Mouse (Mus musculus) cortical plate, adult 2 months (tissue): ENCODE data around the gene Camsap1. TPM values are rescaled to one million over a fixed set of nuclear protein-coding genes. Genes with fewer than 3 reads are reported as not detected.

Experiments used
- H3K27ac ChIP-seq: fragments of 200-500 bp; 2 replicates; pipeline ENCODE4 v1.5.1; 2012; ENCODE audit warnings: low read length, control low read depth, inconsistent platforms; ENCODE audit not compliant: insufficient read depth
- H3K4me1 ChIP-seq: fragments of 200-500 bp; 2 replicates; pipeline ENCODE4 v1.6.1; 2011; ENCODE audit warnings: low read length; ENCODE audit not compliant: control insufficient read depth, insufficient read depth
- H3K4me3 ChIP-seq: fragments of 200-500 bp; 2 replicates; pipeline ENCODE4 v1.5.1; 2011; ENCODE audit warnings: mild to moderate bottlenecking, low read length, control low read depth; ENCODE audit not compliant: insufficient read depth
- CTCF ChIP-seq: fragments of 200-500 bp; IDR thresholded peaks from 2 replicates; pipeline ENCODE4 v1.5.1; 2011; ENCODE audit warnings: mild to moderate bottlenecking, control low read depth, low read length; ENCODE audit not compliant: insufficient read depth; ENCODE audit errors: extremely low read depth
- POLR2A ChIP-seq: fragments of 200-500 bp; IDR thresholded peaks from 2 replicates; pipeline ENCODE4 v1.6.1; 2011; ENCODE audit warnings: mild to moderate bottlenecking, low read length, control low read depth; ENCODE audit not compliant: insufficient read depth; ENCODE audit errors: extremely low read depth
- polyA plus RNA-seq: library from polyadenylated mRNA; depleted of rRNA; stranded (reverse); fragments of >200 nt; gene quantifications from 2 replicates; pipeline ENCODE4 v1.2.3, GENCODE M21; 2012

Gene Camsap1
- polyA plus RNA-seq, 1 experiment = 32.4 TPM

- TF ChIP-seq CTCF = no peak
- no peak for TF ChIP-seq POLR2A
- no peak overlapping the region for H3K27ac ChIP-seq
- H3K4me3 ChIP-seq = no peak overlapping the region
- H3K4me1 ChIP-seq = peaks cover 7% of the 10 kb centered on the region; the same call in 1 of the 2 replicates
Measured at GRCm38 (mm10) chr2:26017326-26017725, 34.2 kb upstream of the Camsap1 start.

GRCm38 (mm10) chr2:26013674-26014073 lies 30.6 kb upstream of the Camsap1 start:
- Histone ChIP-seq H3K4me1 (0 out of 2 replicates have a peak, but pooled peaks cover 1% of the 10 kb centered on the region), H3K4me3 (no peak overlapping the region), H3K27ac (no peak overlapping the region)
- no peak for TF ChIP-seq POLR2A
- TF ChIP-seq CTCF = no peak

GRCm38 (mm10) chr2:26011420-26011819 lies 28.3 kb upstream of the Camsap1 start:
- Histone ChIP-seq H3K27ac (no peak overlapping the region), H3K4me3 (no peak overlapping the region), H3K4me1 (no peaks in the 10 kb centered on the region)
- TF ChIP-seq CTCF (no peak), POLR2A (no peak)

GRCm38 (mm10) chr2:26002001-26002400 lies 18.9 kb upstream of the Camsap1 start:
- no peak overlapping the region for H3K27ac ChIP-seq
- TF ChIP-seq CTCF (no peak), POLR2A (no peak)
- H3K4me1 ChIP-seq = no peaks in the 10 kb centered on the region
- H3K4me3 ChIP-seq = no peak overlapping the region

GRCm38 (mm10) chr2:26001136-26001535 lies 18.1 kb upstream of the Camsap1 start:
- Histone ChIP-seq H3K27ac (no peak overlapping the region), H3K4me1 (no peaks in the 10 kb centered on the region), H3K4me3 (no peak overlapping the region)
- no peak for TF ChIP-seq POLR2A
- no peak for TF ChIP-seq CTCF

GRCm38 (mm10) chr2:25997716-25998115 lies 14.6 kb upstream of the Camsap1 start:
- TF ChIP-seq CTCF (no peak), POLR2A (no peak)
- no peak overlapping the region for H3K4me3 ChIP-seq
- H3K27ac ChIP-seq = no peak overlapping the region
- no peaks in the 10 kb centered on the region for H3K4me1 ChIP-seq

- no peak for TF ChIP-seq CTCF
- no peak for TF ChIP-seq POLR2A
- Histone ChIP-seq H3K4me3 (no peak overlapping the region), H3K4me1 (no peaks in the 10 kb centered on the region), H3K27ac (no peak overlapping the region)
Measured at GRCm38 (mm10) chr2:25994791-25995190, 11.7 kb upstream of the Camsap1 start.

GRCm38 (mm10) chr2:25992285-25992684 lies 9.2 kb upstream of the Camsap1 start:
- H3K4me1 ChIP-seq = no peaks in the 10 kb centered on the region
- no peak overlapping the region for H3K27ac ChIP-seq
- TF ChIP-seq POLR2A (no peak), CTCF (no peak)
- H3K4me3 ChIP-seq = no peak overlapping the region

- no peak overlapping the region for H3K27ac ChIP-seq
- no peak for TF ChIP-seq CTCF
- TF ChIP-seq POLR2A = no peak
Measured at GRCm38 (mm10) chr2:25989651-25990050, 6.6 kb upstream of the Camsap1 start.

GRCm38 (mm10) chr2:25987817-25988216 lies 4.7 kb upstream of the Camsap1 start:
- H3K4me1 ChIP-seq = peaks cover 4% of the 10 kb centered on the region
- TF ChIP-seq CTCF (no peak), POLR2A (no peak)
- H3K27ac ChIP-seq = no peak overlapping the region
- H3K4me3 ChIP-seq = no peak overlapping the region

More at GRCm38 (mm10) chr2:25989651-25990050, 6.6 kb upstream of the Camsap1 start:
- H3K4me3 ChIP-seq = no peak overlapping the region
- H3K4me1 ChIP-seq = peaks cover 4% of the 10 kb centered on the region

- peaks cover 4% of the 10 kb centered on the region for H3K4me1 ChIP-seq
- no peak overlapping the region for H3K27ac ChIP-seq
- no peak for TF ChIP-seq CTCF
- TF ChIP-seq POLR2A = no peak
- H3K4me3 ChIP-seq = no peak overlapping the region
Measured at GRCm38 (mm10) chr2:25986601-25987000, 3.5 kb upstream of the Camsap1 start.
